Mouse (Mus musculus): Measurements from ENCODE around the gene Gdpd1.
"Not testable (repeated sequence)": the region's sequence is repeated elsewhere in the genome, so short reads cannot be mapped to it uniquely, and the experiment has no call there.

The Gdpd1 gene

DNA sequence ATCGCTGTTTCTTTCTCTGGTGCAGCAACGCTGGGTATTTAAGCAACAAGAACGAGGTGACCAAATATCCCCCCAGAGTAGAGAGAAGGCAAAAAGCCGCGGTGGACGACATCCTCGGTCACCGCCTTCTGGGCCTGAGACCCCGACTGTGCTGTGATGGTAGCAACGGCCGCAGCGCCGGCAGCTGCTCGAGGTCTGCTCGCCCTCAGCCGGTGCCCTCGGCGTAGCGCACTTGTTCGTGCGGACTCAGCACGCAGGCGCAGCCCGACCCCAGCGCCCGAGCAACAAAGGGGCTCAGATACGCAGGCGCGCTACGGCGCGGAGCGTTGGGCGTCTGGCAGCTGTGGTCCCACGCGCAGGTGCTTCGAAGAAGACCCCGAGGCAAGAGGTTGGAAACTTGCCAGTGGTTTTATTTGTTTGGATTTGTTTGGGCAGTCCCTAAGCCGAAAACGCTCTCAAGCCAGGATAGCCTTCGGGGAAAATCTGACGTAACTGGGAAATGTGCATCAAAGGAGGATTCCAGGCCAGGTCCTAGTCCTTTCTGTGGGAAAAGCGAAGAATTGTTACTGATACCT, at the start of gene Gdpd1:
Gene Gdpd1 (minus strand): TSS at position 197 of the 575 bp plus-strand sequence.
- DNase-seq, result peak; percentile 92

DNA sequence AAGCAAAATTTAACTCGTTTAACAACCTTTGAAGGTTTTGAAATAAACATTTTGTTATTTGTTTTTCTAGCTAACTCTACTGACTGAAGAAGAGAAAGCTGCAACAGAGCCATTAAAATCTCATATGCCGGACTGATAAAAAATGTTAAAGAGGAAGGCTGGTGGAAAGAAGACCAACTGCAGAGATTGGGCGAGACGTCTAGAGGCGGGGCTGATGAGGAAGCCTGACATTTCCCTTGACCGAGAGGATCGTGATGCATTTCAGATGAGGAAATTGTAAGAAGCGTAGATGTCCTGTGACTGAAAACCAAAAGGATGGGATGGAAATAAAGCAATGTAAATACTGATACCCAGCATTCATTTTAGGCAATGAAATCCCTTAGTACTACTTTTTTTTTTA, 48.0 kb upstream of the Gdpd1 start:
- DNase-seq, result no peak

DNA sequence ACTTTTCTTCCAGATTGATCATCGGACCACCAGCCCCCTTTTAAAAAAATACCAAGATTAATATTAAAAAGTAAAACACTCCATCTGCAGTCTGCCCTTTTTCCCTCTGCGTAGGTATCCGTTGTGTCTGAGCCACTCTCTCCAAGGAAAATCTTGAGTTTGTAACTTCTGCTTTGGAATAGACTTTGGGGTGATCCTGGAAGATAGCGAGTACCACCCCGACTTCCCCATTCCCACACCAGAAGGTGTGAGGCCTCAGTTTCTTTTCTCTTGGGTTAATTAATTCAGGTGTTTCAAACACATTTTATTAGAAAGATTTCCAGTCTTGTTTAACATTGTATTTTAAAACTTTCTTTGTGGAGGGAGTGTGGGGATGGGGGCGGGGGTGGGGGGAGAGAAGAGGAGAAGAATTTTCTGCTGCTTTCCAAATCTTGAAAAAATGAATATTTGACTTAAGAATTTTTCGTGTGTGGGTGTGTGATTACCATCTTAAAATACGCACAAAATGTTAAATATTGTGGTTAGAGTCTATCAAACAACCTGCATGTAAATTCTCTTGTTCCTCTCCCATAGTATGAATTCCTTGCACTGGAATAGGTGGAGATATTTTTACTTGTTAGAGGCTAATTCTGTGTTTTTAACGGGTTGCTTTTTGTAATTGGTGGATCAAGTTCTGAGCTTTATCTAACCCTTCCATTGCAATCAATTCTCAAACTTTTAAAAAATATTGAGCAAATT, 36.5 kb upstream of the Gdpd1 start:
- no peak for DNase-seq

DNA sequence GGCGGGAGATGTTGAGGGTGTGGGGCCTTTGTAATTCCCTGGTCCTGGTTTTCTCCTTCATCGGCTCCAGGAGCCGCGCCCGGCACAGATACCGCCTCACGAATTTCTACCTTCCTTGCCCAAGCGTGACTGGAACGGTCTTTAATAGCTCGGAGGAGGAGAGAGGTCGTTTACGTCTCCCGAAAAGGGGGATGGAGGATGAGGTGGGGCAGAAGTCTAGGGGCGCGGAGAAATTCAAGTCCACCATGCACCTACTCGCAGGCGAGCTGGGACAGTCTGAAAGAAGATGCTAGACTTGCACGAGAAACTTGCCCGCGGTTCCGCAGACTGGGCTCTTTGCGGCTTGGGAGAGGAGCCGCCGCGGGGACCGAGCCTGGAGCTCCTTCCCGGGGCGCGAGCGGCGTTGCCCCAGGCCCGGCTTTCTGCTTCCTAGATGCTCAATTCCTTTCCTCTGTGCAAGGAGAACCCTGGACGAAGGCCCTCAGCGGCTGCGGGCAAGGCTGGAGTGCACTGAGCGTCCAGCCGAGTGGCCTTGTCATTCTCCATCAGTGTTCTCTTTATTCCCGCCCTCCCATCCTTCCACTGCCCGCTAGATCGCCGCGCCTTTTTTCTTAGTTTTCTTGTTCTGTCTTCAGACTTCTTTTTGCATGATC, 35.8 kb upstream of the Gdpd1 start:
- no peak for DNase-seq

DNA sequence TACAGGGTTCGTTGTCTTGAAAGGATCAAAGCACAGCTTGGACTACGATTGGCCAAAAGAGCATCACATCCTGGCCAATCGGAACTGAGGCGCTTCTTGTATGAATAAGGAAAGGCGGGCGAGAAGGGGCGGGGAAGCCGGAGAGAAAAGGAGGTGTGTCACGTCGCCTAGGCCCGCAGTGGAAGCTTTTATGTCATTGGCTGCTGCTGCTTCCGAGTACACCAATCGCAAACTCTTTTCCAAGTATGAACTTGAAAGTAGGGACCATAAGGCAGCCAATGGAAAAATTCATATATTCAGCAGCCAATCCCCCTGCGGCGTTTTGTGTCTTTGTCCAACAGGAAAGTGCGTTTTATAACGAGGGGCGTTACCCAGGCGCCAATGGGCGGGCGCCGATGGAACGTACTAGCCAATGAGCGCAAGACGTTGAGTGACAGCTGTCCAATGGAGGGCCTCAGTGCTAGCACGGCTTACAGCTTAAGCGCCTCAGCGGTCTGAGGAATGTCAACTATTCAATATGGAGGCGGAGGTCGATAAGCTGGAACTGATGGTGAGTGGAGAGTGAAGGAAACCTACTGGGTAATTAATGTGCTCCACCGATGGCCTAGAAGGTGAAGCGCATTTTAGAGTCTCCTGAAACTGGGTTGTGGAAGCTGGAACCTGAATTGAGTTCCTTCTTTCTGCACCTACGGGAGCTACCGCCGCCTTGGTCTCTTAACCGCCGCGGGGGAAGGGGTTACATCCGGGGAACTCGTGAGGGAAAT, 35.1 kb upstream of the Gdpd1 start, which contains the start of gene Ska2:
Gene Ska2 (plus strand): TSS at position 480 of the 764 bp plus-strand sequence.
- DNase-seq, result peak; percentile 99

- DNase-seq, result no peak
Observed at GRCm38 (mm10) chr11:87108409-87108754, 34.5 kb upstream of the Gdpd1 start, which contains the start of gene Prr11. Gene Prr11, minus strand, starts transcription at chr11:87108708.

- DNase-seq, result no peak
Observed at GRCm38 (mm10) chr11:87087142-87087541, 13.3 kb upstream of the Gdpd1 start.

GRCm38 (mm10) chr11:87086290-87086984, 12.6 kb upstream of the Gdpd1 start, which contains the start of gene Smg8:
Gene Smg8, minus strand, starts transcription at chr11:87086774.
- DNase-seq, result peak; percentile 92

DNA sequence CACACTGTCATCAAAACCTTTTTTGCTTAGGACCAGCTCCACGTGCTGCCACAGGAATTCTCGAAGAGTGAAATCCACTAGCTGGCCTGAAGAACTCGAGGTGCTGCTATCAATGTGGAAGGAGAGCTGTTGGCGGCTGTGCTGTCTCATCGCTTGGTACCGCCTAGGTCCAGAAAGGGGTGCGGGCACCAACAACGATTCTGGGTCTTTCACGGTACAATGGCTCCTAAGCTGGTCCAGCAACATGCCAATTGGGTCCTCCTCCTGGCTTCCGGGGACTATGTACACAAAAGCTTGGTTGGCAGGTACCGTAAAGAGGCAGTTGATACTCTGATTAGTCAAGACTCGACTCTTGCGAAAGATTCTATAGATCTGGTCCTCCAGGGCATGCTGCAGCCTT, 11.6 kb upstream of the Gdpd1 start:
- DNase-seq, result no peak

DNA sequence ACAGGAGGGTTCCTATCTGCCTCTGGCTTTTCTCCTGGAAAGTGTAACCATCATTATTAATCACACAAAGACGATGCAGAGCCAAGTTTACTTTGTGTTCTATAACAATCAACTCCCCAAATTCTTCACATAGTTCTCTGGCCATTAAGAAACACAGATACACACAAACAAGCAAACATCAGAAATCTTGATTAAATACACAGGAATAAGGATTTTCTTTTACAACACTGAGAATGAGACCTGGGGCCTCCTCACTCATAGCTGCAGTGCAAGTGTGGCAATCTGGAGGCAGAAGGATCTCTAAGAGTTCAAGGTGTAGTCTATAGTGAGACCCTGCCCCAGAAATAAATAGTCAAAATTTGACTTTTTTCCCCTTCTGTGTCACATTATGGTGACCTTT, 9.8 kb upstream of the Gdpd1 start:
- DNase-seq, result no peak

DNA sequence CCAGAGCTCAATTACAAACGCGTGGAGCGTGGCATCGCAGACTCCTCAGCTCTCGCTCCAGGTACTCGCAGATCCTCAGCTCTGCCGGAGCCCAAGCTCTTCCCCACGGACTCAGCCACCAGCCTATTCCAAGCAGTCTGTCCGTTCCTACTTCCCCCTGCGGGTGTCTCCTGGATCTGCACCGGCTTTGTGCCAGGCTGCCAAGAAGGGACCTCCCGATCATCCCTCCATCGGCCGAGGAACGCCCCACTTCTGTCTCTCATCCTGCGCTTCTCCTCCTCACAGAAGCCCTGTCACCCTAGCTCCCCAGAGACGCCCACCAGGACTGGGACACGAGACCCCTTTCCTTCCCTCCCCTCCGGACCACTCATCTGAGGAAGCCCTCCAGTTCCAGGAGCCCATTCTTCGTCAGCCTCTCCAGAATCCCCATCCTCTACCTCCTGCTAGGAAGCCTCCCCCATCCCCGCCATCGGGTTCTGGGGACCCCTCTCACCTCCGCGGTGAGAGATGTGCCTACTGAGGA, 458 bp downstream of the Gdpd1 start:
- DNase-seq, result peak; percentile 82

DNA sequence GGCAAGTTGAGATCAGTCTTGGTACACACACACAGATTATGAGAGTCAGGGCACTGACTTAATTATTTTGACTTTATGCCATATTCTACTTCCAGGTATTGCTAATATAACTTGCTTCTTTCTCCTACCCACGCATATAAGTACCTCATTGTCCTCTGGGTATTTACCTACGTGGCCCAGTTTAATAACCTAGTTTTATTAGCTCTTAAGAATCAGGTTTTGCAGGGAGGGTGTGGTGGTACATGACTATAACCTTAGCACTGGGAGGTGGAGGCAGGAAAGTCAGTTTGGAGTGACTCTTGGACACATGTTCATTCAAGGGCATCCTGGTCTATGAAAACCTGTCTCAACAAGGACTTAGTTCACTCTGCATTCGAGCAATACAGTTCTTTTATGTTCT, 11.8 kb downstream of the Gdpd1 start:
- no peak for DNase-seq

DNA sequence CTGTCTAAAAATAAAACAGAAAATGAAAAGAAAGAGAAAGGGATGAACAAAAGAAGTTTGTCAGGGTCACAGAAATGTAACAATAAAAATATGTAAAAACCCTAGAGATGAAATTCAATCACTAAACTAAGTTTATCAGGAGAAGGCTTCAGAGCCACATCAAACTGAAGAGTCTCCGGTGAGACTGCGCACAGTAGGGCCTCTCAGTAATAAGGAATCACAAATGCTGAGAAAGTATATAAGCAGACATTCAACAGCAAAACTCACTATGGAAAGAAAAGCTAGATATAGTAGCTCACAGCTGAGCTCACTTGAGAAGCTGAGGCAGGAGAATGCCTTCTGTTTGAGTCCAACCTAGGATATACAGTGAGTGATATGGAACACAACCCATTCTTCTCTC, 13.5 kb downstream of the Gdpd1 start:
- no peak for DNase-seq

DNA sequence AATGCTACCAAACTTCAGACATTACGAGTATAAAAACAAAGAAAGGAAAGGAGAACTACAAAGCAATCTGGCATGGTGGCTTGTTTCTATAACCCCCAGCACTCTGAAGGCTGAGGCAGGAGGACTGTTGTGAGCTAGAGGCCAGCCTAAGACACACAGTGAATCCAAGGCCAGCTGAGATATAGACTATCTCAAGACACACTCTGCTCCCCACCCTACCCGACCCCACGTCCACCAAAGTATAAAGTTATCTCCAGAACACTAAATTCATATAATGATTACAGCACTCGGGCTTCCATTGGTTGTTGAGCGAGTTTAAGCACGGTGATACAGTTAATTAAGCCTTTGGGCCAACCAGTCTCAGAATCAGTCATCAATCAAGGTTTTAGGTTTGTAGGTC, 17.6 kb downstream of the Gdpd1 start:
- DNase-seq, result no peak

- DNase-seq, result not testable (repeated sequence)
Observed at GRCm38 (mm10) chr11:87048900-87049299, 25.0 kb downstream of the Gdpd1 start.

DNA sequence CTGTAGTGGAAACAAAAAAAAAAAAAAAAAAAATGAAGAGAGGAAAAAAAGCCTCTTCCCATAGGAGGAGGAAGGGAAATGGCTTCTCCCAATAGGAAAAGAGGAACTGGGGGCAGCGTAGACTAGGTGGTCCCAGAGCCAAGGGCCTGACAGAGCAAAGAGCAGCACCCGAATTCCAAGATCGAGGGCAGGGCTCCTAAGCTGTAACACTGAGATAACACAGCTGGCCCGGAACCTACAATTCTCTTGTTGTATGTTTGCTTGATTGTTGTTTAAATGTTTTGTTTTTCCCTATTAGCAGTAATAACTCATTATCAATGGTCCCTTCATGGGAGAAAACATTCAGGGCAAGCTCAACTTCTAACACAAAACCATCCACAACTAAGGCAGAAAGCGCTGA, 26.9 kb downstream of the Gdpd1 start:
- no peak for DNase-seq

DNA sequence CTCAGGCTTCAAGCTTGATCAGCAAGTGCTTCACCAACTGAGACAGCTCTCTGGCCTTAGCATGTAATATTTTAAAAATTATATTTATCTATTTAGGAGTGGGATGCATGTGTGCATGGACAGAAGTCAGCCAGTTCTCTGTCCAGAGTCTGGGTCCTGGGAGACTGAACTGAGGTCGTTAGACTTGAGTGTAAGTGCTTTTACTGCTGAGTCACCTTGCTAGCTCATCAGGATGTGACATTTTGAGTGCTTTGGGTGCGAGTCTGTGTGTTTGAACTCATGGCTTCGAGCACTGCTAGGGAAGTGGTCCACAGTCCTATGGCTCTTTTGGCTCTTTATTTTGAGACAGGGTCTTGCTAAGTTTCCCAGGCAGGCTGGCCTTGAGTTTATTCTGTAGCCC, 30.8 kb downstream of the Gdpd1 start:
- no peak for DNase-seq

DNA sequence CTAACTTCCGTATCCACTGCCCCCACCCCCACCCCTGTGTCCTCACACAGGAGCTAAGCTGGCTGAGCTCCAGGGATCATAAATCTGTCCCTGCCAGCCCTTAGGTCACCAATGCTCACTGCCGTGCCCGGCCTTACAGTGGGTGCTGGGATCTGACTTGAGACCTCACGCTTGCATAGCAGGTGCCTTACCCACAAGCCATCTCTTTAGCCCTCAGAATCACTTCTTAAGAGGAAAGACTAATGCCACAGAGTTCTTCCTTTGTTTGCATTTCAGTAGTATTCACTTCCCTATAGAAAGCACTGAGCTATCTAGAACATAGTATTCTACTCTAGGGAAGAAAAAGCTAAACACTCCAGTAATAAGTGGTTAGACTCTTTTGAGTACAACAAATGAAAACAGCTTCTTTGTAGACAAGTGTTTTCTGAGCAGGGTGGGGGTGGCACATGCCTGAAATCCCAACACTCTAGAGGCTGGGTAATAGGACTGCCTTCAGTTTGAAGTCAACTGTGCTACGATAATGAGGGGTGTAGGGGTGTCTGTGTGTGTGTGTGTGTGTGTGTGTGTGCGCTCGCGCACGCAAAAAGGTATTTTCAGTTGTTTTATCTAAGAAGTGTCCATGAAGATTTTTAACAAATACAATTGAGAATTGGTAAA, 34.4 kb downstream of the Gdpd1 start:
- DNase-seq, result peak; percentile 87

- DNase-seq, result no peak
Observed at GRCm38 (mm10) chr11:87036180-87036579, 37.7 kb downstream of the Gdpd1 start.

DNA sequence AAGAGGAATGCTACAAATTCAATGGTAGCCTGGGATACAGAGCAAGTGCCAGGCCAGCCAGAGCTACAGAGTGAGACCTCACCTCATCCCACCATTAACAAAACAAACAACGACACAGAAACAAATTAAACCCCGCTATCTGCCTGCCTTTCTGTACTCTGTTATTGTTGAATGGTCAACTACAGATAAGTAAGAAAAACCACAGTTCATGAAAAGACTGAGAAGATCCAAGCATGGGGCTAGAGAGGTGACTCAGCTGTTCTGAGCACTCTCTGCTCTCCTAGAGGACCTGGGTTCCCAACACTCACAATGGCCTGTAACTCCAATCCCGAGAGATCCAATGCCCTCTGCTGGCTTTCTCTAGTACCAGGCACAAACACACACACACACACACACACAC, 45.6 kb downstream of the Gdpd1 start:
- DNase-seq, result no peak

DNA sequence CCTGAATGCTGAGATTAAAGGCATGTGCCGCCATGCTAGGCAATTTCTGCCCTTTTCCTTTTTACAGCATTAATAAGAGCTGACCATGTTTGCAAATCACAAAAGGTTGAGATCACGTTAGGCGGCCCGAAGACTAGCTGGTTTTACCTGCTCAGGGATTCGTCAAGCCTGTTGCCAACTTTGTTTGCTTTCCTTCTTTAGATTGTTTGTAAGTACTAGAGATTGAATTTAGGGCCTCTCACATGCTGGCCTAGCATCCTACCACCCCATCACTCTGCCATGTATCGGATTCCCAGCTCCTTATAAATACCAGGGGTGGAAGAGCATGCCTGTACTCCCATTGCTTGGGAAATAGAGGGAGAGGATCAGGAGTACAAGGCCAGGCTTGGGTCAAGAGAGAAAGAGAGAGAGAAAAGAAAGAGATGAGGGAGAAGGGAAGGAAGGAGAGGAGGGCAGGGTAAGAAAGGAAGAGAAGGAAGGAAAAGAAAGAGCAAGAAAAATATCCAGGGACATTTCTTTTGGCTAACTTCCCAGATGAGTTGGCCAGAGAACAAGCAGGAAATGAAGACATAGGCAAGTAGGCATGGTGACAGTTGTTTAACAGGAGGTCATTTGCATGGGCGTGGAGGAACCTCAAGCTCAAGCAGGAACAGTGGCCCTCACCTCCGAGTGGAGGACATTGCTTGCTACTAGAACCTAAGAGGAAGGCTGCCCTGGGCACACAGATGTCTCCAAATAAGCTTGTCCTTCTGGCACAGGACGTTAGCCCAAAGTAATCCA, 47.6 kb downstream of the Gdpd1 start:
- DNase-seq, result peak; percentile 84
